Mouse (Mus musculus) spleen, postnatal 4 days (tissue): ENCODE results near the gene AC109138.7.

Experiments
- DNase-seq, 2 experiments: peaks; one replicate each; pipeline ENCODE4 v3.0.0; 2022; ENCODE audit warnings: low spot score in 2 of 2

Gene AC109138.7

GRCm38 (mm10) chr19:4192251-4192985 is 21.7 kb upstream of the AC109138.7 start:
- DNase-seq, result no peak

- no peak for DNase-seq
Measured at GRCm38 (mm10) chr19:4193129-4193528, 21.0 kb upstream of the AC109138.7 start.

GRCm38 (mm10) chr19:4194021-4194724 is 20.0 kb upstream of the AC109138.7 start:
- DNase-seq, result no peak

- no peak for DNase-seq
Measured at GRCm38 (mm10) chr19:4194776-4195650, 19.1 kb upstream of the AC109138.7 start.

- DNase-seq, result no peak
Measured at GRCm38 (mm10) chr19:4196048-4196447, 18.1 kb upstream of the AC109138.7 start.

GRCm38 (mm10) chr19:4196548-4196947 is 17.6 kb upstream of the AC109138.7 start:
- DNase-seq, result no peak

GRCm38 (mm10) chr19:4197180-4197579 is 17.0 kb upstream of the AC109138.7 start:
- no peak for DNase-seq

GRCm38 (mm10) chr19:4201291-4201909 is 12.8 kb upstream of the AC109138.7 start, which contains the start of gene Rad9a:
Rad9a (minus strand) TSS chr19:4201662.
- DNase-seq, result peak; percentile 96 to 98

GRCm38 (mm10) chr19:4202149-4202548 is 12.0 kb upstream of the AC109138.7 start:
- DNase-seq, result no peak

- no peak for DNase-seq
Measured at GRCm38 (mm10) chr19:4203148-4203547, 11.0 kb upstream of the AC109138.7 start.

GRCm38 (mm10) chr19:4203604-4204326 is 10.4 kb upstream of the AC109138.7 start:
- DNase-seq, result no peak

GRCm38 (mm10) chr19:4204889-4205288 is 9.3 kb upstream of the AC109138.7 start:
- DNase-seq, result no peak

- peak in 1 of 2 experiments; percentile 65 for DNase-seq
Measured at GRCm38 (mm10) chr19:4206971-4207370, 7.2 kb upstream of the AC109138.7 start.

- no peak for DNase-seq
Measured at GRCm38 (mm10) chr19:4208563-4208962, 5.6 kb upstream of the AC109138.7 start.

- no peak for DNase-seq
Measured at GRCm38 (mm10) chr19:4211891-4212588, 2.1 kb upstream of the AC109138.7 start.

- DNase-seq, result no peak
Measured at GRCm38 (mm10) chr19:4213524-4213974, 608 bp upstream of the AC109138.7 start.

- DNase-seq, result no peak
Measured at GRCm38 (mm10) chr19:4214771-4215450, 754 bp downstream of the AC109138.7 start.

GRCm38 (mm10) chr19:4215451-4215840 is 1.3 kb downstream of the AC109138.7 start:
- DNase-seq, result no peak

GRCm38 (mm10) chr19:4216041-4216685 is 2.0 kb downstream of the AC109138.7 start:
- DNase-seq, result no peak
